Mouse (Mus musculus): ENCODE measurements around the gene Gm15023.

DNA sequence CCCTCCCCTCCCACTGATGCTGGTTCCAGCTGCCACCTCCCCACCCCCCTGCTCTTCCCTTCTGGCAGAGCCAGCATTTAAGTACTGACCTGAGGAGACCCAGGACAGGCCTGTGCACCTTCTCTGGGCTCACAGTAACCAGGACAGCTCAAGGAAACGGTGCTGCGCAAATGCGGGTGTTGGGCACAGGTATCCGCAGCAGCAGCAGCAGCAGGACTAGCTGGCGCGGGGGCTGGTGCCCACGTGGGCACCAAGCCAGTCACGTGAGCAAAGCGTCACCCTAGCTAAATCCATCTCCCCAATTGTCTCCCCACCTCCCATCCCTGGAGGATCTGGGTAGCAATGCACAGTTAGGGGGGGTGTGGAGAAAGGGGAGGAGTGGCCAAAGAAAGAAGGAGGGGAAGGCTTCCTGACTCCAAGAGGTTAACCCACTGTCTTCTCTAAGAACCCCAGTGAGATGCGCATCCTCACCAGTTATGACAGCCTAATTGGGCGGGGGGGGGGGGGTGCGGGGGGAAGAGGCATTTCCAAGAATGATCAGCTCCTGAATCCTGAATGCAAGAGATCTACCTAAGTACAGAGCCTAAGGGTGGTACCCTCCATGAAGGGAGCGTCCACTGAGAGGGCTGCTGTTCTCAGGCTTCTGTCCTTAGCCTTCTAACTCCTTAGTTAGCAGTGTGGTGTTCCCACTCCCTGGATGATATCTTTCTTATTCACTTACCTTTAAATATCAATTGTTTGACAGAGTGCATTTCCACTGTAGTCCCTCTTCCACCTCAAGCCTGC, 33.2 kb upstream of the Gm15023 start, which contains the start of gene Tceal6:
- TF ChIP-seq CTCF (IDR thresholded peaks at IDR 0.05; ENCODE audit: control insufficient read depth, insufficient read depth, insufficient read length) (no peak), MYOD1 (IDR thresholded peaks at IDR 0.05; ENCODE audit: control insufficient read depth, insufficient read length, low read depth) (no peak), USF1 (IDR thresholded peaks at IDR 0.05; ENCODE audit: low read depth) (no peak), MAX (IDR thresholded peaks at IDR 0.05) (no peak), CEBPB (IDR thresholded peaks at IDR 0.05; ENCODE audit: low read depth) (no peak), MYOG (IDR thresholded peaks at IDR 0.05; ENCODE audit: control insufficient read depth, extremely low read depth, insufficient read length) (no peak)
